Mouse (Mus musculus) macrophage (primary cell): ENCODE results near the gene Alx3. TPM values are rescaled to one million over a fixed set of nuclear protein-coding genes. Genes with fewer than 3 reads are reported as not detected.
"Not testable (repeated sequence)": the region's sequence is repeated elsewhere in the genome, so short reads cannot be mapped to it uniquely, and the experiment has no call there.

Experiments used
- H3K27ac ChIP-seq: fragments of 350-480 bp; formaldehyde crosslinking; 2 replicates; pipeline ENCODE4 v1.9.0; 2021
- H3K36me3 ChIP-seq: fragments of 350-480 bp; formaldehyde crosslinking; 2 replicates; pipeline ENCODE4 v1.9.0; 2021; ENCODE audit errors: inconsistent target
- H3K4me3 ChIP-seq: fragments of 350-480 bp; formaldehyde crosslinking; 2 replicates; pipeline ENCODE4 v1.9.0; 2021; ENCODE audit errors: inconsistent target
- H3K79me2 ChIP-seq: fragments of 350-480 bp; formaldehyde crosslinking; 2 replicates; pipeline ENCODE4 v1.9.0; 2021; ENCODE audit errors: inconsistent target
- WGBS: methylation state at CpG from one replicate; pipeline ENCODE4 v1.1.7; 2026; ENCODE audit warnings: inconsistent platforms; ENCODE audit not compliant: missing documents; 5-methylcytosine and 5-hydroxymethylcytosine counted together
- polyA plus RNA-seq: library from polyadenylated mRNA; stranded (reverse); fragments of 250-400 nt; gene quantifications from 3 replicates; pipeline ENCODE4 v1.2.4, GENCODE M21; 2018; ENCODE audit warnings: inconsistent platforms

The Alx3 gene
- polyA plus RNA-seq, 1 experiment from 2014 or later: not detected

DNA sequence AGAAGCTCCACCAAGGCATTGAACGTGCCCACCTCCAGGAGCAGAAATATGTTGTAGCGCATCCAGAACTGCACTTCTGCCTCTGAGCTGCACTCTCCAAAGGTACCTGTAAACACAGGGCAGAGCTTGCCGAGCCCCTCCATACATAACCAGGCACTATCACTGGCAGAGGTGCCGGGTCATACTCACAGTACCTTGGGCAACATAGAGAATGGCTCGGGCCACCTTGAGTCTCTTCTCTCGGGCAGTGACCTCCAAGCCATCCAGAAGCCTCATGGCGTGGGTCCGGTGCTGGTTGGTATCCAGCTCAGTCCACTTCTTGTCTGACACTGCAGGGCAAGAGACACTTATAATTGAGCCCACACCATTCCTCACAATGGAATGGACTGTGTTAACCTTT is 31.9 kb downstream of the Alx3 start:
- WGBS: 96% methylated on average over 8 of the region's 8 CpGs
- peaks cover 28% of the 10 kb centered on the region for H3K79me2 ChIP-seq
- peaks cover 59% of the 10 kb centered on the region for H3K36me3 ChIP-seq
- H3K27ac ChIP-seq: no peak overlapping the region
- H3K4me3 ChIP-seq: no peak overlapping the region

DNA sequence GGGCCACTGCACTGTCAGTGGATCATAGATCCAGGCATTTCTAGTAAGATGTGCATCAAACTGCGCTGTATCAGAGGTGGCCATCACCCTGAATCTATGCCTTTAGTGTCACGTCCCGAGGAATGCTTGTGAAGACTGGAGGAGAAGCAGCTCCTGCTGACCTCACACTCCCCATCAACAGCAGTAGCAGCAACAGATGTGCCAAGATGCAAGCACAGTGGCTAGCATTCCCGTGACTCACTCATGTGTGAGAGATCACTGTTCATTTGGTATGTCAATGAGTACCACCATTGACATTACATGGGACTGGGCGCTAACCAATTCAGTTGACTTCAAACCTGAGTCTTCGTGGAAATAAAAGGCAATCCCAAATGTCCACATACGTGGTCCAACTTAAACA is 32.8 kb downstream of the Alx3 start:
- WGBS: 97% methylated on average over 7 of the region's 7 CpGs
- no peak overlapping the region for H3K4me3 ChIP-seq
- H3K79me2 ChIP-seq: peaks cover 28% of the 10 kb centered on the region
- no peak overlapping the region for H3K27ac ChIP-seq
- H3K36me3 ChIP-seq: peaks cover 52% of the 10 kb centered on the region

DNA sequence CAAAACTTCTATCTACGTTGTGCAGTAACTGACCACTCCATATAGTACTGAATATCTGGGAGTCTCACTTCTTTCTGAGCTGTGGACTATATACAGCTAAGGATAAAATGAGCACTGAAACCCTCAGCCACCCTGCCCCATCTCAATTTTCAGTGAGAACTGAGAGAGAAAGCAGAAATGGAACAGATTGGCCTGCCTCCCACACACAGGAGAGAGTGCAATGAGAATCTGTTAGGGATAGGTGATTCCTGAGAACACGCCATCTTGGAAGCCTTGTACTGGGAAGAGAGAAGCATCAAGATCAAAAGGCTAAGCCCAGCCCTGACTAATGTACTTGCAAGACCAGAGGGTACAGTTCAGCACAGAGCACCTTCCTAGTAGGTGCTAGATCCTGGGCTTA is 33.7 kb downstream of the Alx3 start:
- H3K36me3 ChIP-seq: peaks cover 42% of the 10 kb centered on the region
- no peak overlapping the region for H3K4me3 ChIP-seq
- WGBS: 91% methylated on average over 2 of the region's 2 CpGs
- no peak overlapping the region for H3K27ac ChIP-seq
- peaks cover 28% of the 10 kb centered on the region for H3K79me2 ChIP-seq

DNA sequence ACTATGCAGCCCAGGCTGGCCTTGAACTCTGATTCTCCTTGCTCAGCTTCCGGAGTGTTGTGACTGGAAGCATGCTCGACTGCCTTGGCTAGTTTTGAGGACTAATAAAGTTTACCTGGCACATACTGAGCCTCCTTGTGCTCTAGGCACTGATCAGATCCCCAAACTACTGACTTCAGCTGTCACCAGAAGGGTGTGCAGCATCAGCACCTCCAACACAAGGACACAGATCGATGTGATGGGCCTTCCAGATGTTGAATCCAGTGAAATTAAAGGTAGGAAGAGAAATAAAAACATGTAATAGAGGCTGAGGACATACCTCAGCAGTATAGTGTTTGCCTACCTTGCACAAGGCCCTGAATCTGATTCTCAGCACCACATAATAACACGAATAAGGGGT is 34.6 kb downstream of the Alx3 start:
- H3K79me2 ChIP-seq: peaks cover 28% of the 10 kb centered on the region
- peaks cover 34% of the 10 kb centered on the region for H3K36me3 ChIP-seq
- WGBS: 97% methylated on average over 4 of the region's 4 CpGs
- no peak overlapping the region for H3K27ac ChIP-seq
- no peak overlapping the region for H3K4me3 ChIP-seq

DNA sequence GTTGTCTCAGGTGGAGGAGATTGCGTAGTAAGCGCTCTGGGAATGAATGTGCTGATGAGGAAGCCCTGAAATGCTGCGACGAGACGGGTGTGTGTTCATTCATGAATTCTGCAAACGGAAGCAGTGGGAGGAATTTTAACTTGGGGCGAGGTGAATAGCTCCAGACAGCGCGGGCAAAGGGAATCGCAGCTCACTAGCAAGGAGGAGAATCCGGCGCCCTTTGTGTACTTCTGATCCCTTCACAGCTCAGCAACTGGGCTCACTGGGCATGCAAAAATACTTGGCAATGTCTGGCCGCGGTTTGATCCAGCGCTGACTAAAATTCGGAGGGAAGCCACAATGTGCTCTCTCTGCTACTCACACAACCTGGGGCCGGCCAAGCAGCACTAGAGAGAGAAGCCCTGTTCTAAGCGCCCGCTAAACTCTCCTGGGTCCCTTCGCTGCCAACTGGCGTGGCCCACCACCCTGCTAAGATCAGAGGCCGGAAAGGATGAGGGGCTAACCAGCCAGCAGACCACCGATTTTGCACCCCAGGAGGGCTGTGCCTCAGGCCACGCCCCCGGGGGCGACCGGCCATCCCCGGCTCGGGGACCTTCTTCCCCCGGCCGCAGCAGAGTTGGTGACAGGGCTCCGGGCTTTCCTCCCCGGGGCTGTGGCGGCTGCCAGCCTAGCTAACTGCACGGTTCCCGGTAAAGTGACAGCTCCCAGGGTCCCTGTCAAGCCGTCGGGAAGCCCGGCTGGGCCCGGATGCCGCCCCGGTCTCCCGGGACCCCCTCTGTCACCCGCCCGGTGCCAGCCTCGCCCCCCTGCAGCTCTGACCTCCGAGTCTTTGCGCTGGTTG is 36.1 kb downstream of the Alx3 start, which contains the start of gene Gm10961:
Gene Gm10961 (plus strand): TSS at position 641 of the 841 bp plus-strand sequence.
- 2% methylated on average over 47 of the region's 48 CpGs for WGBS
- peaks cover 28% of the 10 kb centered on the region for H3K79me2 ChIP-seq
- H3K36me3 ChIP-seq: peaks cover 20% of the 10 kb centered on the region
- H3K27ac ChIP-seq: peak within 1 kb of the TSS; percentile 45
- H3K4me3 ChIP-seq: peak within 1 kb of the TSS; percentile 67

DNA sequence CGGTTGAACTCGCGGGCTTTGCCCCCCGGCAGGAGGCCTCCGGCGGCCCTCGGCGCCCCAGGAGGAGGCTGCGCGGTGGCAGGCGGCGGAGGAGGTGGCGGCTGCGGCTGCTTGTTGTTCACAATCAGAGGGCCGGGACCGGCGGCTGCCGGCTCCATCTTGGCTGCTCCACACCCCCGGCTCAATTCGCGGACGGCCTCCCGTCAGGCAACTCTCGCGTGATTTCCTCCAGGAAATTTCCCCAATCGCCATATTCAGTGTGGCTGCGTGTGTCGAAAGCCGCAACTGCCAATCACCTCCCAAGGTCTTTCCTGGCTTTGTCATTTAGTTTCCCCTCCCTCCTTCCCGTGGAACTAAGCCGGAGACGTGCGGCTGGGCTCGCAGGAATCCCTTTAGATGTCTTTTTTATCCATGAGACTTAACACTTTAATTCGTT is 36.7 kb downstream of the Alx3 start, which contains the start of gene Strip1:
Gene Strip1 (minus strand): TSS at position 172 of the 436 bp plus-strand sequence.
- H3K36me3 ChIP-seq: peaks cover 13% of the 10 kb centered on the region
- under 1% methylated on average over 35 of the region's 35 CpGs for WGBS
- H3K4me3 ChIP-seq: peak within 1 kb of the TSS; percentile 67
- peak within 1 kb of the TSS; percentile 45 for H3K27ac ChIP-seq
- H3K79me2 ChIP-seq: peaks cover 28% of the 10 kb centered on the region

DNA sequence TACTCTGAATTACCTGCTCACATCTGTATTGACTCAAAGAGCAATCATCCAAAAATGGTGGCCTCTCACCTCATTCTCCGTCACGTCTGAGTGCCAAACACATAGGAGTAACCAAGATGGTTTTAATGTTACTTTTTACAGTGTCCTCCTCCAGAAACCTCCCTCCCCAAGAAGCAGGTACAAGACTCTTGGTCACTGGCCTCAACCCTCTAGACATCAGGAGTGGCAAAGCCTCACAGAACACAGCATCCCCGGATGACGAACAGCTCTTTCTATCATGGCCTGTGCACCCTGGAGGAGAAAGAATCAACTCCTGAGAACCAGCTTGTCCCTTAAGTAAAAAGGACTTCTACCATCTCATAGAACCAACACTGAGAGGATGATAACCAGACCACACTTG is 38.0 kb downstream of the Alx3 start:
- Histone ChIP-seq H3K4me3 (no peak overlapping the region), H3K79me2 (peaks cover 28% of the 10 kb centered on the region), H3K27ac (no peak overlapping the region), H3K36me3 (peaks cover under 1% of the 10 kb centered on the region; the same call in 1 of the 2 replicates)
- 98% methylated on average over 4 of the region's 4 CpGs for WGBS

DNA sequence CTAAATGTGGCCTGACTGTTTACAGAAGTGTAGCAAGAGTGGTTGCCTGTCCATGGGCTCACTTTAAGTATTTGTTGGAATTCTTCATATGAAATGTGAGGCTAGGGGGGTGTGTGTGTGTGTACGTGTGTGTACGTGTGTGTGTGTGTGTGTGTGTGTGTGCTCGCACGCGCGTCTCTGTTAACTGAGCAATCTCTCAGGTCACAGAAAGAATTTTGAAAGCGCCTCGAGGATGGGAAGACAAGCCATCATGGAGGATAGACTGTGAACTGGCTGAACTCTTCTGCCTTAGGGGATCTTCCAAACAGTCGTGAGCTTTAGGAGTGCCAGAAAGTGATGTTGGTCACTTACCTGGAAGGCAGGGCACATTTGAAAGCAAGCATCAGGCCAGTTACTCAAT is 39.1 kb downstream of the Alx3 start:
- Histone ChIP-seq H3K4me3 (no peak overlapping the region), H3K27ac (no peak overlapping the region), H3K79me2 (peaks cover 17% of the 10 kb centered on the region), H3K36me3 (no peaks in the 10 kb centered on the region)
- WGBS: 98% methylated on average over 9 of the region's 9 CpGs

DNA sequence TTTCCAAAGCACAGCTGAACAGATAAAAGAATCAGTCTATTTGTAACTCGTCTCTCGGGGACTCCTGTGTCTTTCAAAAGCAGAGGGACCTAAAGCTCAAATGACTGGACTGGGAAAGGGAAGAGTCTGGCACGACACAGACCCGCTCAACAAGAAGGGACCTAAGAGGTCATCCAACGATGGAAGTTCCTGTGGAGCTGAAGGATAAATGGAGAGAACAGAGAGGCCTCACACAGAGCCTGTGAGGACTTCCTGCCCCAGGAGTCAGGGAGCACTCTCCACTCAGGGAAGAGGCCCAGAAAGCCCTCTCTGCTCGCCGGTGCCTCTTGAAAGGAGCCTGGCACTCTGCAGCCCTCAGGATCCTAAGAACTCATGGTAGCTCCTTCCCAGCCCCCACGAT is 41.0 kb downstream of the Alx3 start:
- Histone ChIP-seq H3K79me2 (no peaks in the 10 kb centered on the region; the same call in 1 of the 2 replicates), H3K27ac (no peak overlapping the region), H3K36me3 (no peaks in the 10 kb centered on the region), H3K4me3 (no peak overlapping the region)
- WGBS: 91% methylated on average over 8 of the region's 8 CpGs

DNA sequence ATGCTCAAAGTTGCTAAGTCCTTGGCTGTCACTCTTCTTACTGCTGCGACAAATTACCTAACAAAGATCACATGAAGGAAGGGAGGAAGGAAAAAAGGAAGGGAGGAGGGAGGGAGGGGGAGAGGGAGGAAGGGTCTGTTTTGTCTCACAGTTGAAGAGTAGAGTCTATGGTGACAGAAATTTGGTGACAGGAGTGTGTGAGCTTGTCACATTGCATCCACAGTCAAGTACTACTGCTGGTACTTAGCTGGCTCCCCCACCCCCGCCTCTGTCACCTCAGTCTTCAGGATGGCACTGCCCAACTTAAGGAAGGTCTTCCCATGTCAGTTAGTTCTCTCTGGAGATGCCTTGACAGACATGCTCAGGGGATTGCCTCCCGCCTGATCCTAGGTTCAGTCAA is 41.4 kb downstream of the Alx3 start:
- H3K79me2 ChIP-seq: no peaks in the 10 kb centered on the region
- no peaks in the 10 kb centered on the region for H3K36me3 ChIP-seq
- H3K27ac ChIP-seq: no peak overlapping the region
- WGBS: 90% methylated on average over 3 of the region's 3 CpGs
- no peak overlapping the region for H3K4me3 ChIP-seq

DNA sequence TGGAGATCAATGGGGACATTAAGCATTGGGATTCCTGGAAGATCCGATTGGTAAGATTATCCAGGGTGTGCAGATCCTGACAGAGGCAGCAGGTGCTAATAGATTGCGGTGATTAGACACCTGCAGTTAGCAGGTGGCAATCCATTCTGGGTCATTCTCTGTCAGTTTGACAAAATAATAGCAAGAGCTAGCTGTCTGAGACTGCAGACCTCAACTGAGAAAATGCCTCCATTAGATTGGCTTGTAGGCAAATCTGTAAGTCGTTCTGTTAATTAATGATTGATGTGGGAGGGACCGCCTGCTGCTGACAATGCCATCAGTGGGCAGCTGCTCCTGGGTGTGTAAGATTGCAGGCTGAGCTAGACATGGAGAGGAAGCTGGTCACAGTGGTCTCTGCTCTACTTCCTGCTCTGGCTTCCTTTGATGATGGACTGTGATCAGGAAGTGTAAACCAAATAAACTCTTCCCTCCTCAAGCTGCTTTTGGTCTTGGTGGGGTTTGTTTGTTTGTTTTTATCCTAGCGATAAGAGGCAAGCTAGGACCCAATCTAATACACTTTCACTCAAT is 42.9 kb downstream of the Alx3 start:
- Histone ChIP-seq H3K27ac (no peak overlapping the region), H3K4me3 (no peak overlapping the region), H3K79me2 (no peaks in the 10 kb centered on the region), H3K36me3 (no peaks in the 10 kb centered on the region)
- 71% methylated on average over 5 of the region's 5 CpGs for WGBS

DNA sequence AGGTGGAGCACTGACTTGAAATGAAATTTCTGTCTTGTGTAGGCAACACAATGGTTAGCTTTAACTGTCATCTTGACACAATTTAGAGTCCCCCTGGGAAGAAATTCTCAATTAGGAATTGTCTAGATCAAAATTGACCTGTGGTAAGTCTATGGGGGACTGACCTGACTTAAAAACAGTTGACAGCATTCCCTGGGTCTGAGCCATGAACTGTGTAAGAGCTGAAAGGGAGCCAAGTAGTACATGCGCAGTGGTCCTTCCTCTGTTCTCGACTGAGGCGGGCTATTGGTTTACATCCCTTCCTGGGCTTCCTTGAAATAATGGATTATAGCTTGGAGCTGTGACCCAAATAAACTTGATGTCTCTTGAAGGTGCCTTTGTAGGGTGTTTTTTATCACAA is 52.1 kb downstream of the Alx3 start:
- H3K27ac ChIP-seq: no peak overlapping the region
- no peak overlapping the region for H3K4me3 ChIP-seq
- 100% methylated on average over 3 of the region's 3 CpGs for WGBS
- no peaks in the 10 kb centered on the region for H3K36me3 ChIP-seq
- H3K79me2 ChIP-seq: no peaks in the 10 kb centered on the region

DNA sequence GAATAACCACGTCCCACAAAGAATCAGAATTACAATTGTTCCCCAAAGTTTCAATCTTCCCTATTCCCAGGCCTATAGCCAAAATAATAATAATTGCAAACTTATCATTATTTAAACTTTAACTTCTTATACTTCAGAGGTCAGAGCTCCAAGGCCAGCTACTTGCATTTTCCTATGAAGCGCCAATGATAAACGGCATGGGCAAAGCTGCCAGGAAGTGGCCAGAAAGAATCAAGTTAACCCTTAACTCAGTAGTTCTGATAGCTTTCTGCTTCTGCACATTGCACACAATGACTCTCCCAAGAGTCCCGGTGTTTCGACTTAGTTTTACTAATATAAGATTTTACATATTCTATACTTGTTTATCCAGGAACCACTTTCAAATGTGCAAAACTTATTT is 55.4 kb downstream of the Alx3 start:
- not testable (repeated sequence) for H3K36me3 ChIP-seq, H3K4me3 ChIP-seq, H3K27ac ChIP-seq, H3K79me2 ChIP-seq
- 59% methylated on average over 5 of the region's 5 CpGs for WGBS

DNA sequence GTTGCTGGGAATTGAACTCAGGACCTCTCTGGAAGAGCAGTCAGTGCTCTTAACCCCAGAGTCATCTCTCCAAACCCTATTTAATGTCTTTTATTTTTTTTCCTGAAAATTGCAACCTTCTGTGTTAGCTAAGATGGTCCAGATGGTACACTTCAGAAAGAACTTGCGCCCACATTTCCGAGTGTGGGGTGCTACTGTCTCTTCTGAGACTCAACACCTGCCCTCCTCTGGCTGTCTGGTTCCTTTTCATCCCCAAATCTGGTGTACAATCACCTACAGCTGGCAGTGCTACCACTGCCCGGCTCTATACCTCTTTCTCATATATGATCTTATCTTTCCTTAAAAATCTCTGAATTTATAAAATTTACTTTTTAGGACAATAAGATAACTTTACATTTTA is 58.1 kb downstream of the Alx3 start:
- H3K4me3 ChIP-seq: no peak overlapping the region
- WGBS: 94% methylated on average over 3 of the region's 3 CpGs
- H3K36me3 ChIP-seq: no peaks in the 10 kb centered on the region
- H3K79me2 ChIP-seq: no peaks in the 10 kb centered on the region
- H3K27ac ChIP-seq: no peak overlapping the region

DNA sequence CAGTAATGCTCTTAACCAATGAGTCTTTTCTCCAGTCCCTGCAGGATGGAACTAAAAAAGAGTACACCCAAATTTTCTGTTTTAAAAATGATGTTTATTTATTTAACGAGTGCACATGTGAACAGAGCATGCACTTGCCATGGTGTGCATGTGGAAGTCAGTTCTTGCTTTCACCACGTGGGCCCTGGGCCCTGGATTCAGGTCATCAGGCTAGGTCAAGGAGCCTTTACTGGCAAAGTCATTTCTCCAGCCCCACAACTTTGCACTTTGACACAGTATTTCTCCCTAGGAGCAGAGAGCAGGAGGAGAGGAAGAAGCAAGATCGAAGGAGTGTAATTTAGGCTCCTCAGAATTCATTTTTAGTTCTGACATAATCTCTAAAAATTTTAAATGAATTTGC is 60.0 kb downstream of the Alx3 start:
- Histone ChIP-seq H3K27ac (no peak overlapping the region), H3K36me3 (no peaks in the 10 kb centered on the region), H3K4me3 (no peak overlapping the region), H3K79me2 (no peaks in the 10 kb centered on the region)
- WGBS: 90% methylated on average over 3 of the region's 3 CpGs
